Mouse (Mus musculus) retina, embryonic 14.5 days (tissue): ENCODE measurements at regions not wholly inside any gene's neighbourhood (a gene's known extent, or its start where the extent isn't known, plus 50 kb on each side); places are given as distances from the start of the nearest gene placed in this dataset.
"Not testable (repeated sequence)": the region's sequence is repeated elsewhere in the genome, so short reads cannot be mapped to it uniquely, and the experiment has no call there.

Experiments
- DNase-seq: peaks from one replicate; pipeline ENCODE4 v3.0.0-alpha.2; 2015; ENCODE audit warnings: low spot score

GRCm38 (mm10) chr10:43672490-43672889, 94.4 kb downstream of the Cd24a start:
- DNase-seq, result no peak

- DNase-seq, result no peak
Observed at GRCm38 (mm10) chr10:43674749-43675148, 96.7 kb downstream of the Cd24a start.

GRCm38 (mm10) chr10:43675495-43675894, 97.4 kb downstream of the Cd24a start:
- not testable (repeated sequence) for DNase-seq

- no peak for DNase-seq
Observed at GRCm38 (mm10) chr10:43676289-43676688, 98.2 kb downstream of the Cd24a start.

- DNase-seq, result no peak
Observed at GRCm38 (mm10) chr10:43684247-43685033, 106.4 kb downstream of the Cd24a start.

DNA sequence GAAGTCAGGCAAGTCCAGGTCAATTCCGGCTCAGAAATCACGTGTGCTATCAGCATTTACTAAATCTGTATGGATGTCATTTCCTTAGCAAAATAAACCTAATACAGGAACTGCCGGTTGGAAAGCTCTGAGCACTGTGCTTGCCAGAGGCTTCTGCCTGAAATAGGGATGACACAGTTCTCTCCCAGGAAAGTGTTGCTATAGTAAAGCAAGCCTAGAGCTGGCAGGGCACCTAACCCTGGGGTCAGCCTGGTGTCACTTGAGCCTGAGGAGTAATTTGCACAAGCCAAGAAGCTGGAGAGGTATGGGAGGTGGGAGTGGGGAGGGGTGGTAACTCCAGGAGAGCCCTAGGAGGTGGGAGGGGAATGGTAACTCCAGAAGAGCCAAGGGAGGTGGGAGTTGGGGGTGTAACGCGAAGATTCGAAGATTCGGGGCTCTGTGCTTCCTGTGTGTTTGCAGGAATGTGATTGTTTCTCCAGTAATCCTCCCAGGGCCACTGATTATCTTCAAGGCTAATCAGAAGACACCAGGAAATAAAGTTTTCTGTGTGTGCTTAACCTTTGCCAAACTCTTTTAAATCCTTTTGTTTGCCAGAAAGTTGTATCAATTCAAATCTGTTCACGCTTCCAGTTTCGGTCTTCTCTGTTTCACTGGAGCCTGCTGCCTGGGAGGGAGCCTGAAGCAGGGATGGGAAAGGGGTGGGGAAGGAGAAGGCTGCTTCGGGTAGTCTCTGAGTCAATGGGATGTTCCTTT, 111.3 kb downstream of the Cd24a start:
- no peak for DNase-seq

- no peak for DNase-seq
Observed at GRCm38 (mm10) chr10:43689914-43690316, 111.8 kb downstream of the Cd24a start.

DNA sequence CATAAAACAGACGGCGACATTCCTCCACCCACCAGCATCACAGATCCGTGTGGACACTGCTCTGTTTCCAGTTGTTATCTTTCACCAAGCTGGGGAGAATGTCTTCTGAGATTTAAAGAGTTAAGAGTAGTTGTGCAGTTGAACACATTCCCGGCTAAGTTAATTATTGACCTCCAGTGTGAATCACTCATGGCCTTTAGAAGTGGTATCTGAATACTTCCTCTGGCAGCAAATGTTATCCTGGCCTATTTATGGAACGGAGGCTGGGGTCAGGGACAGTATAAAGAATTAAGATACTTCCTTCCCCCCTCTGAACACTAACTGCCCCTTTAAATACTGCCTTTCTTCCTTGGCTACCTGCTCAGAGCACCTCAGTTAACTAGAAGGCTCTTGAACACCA, 115.9 kb downstream of the Cd24a start:
- DNase-seq, result no peak

DNA sequence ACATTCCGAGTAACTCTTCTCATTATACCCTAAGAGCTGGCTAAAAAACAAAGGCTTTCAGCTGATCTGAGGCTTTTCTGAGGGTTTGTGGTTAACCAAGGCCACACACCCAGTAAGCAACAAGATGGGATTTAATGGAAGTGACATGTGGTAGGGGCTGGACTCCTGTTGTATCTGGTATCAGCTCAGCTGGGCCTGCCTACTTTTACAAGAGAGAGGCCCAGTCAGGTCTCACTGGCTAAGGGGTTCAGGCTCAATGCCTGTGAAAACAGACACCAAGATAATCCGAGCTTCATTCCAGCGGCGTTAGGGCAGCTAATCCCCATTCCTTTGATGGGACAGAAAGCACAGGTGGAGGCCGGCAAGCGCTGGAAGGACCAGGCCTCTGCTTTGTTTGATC, 116.4 kb downstream of the Cd24a start:
- DNase-seq, result no peak

DNA sequence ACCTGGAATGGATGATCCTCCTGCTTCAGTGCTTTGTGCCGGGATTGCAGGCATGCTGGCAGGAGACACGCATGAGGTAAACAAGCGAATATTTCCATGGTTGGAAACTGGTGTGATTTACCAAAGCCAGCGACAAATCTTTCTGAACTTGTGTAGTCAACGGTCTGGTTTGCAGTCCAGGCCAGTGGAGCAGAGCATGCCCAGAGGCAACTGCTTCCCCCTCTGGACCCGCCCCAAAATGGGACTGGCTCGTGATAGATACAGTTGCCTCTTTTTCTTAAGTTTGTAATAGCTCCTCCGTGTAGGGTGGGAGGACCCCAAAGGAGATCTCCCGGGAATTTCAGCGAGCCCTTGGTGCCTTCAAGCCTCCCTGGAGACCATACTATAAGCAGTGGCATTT, 117.4 kb downstream of the Cd24a start:
- DNase-seq, result no peak

DNA sequence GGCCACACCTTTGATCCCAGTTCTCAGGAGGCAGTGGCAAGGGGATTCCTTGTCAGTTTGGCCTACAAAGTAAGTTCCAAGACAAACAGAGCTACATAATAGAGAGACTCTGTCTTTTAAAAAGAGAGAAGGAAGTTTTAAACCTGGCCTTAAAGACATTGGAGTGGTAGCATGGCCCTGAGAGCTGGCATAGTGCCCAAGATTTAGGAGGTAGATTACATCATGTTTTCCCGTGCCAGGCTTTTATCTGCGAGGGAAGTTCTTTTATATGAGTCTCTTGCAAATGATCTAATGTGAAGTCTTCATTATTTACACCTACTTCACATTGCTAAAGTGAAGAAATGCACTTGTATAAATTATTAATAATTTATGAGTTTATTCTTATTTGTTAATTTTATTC, 119.8 kb downstream of the Cd24a start:
- no peak for DNase-seq

DNA sequence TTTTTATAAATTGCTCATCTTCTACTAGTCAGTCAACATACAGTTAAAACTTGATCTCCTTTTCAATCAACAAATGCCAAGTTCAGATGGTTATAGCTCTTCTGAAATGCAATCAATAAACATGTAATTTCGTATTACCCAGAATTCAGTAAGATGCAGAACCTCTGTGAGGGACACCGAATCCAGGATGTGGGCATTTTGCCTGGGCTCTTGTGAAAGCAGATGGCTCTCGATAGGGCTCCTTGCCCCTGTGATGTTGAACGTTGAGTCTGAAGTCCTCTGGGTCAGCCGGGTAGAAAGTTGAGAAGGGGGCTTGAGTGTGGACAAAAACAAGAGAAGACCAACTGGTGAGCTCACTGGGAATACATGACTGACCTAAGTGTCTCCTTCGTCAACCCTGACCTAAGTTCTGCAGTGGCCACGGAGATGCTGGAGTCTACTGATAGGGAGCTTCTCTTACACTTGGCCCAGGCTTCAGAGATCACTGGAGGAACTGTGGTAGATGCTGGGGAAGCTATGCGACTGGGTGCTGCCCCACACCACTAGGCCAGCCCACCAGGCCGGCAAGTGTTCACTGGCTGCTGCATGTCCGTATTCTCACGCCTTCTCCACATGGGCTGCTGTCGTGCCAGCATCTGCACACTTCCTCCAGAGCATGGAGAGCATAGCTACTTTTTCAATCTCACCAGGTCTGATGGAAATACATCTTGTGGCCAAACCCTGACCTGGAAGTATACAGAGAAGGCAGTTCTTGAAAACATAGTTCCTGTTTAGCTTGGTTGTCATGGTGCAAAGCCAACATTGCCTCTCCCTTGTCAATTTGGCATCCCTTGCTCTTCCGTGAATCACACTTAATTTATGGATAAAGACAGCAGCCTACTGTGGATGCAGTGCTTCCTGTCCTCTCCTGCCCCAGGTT, 122.5 kb downstream of the Cd24a start:
- DNase-seq, result no peak

- DNase-seq, result no peak
Observed at GRCm38 (mm10) chr10:43702895-43703294, 124.8 kb downstream of the Cd24a start.

DNA sequence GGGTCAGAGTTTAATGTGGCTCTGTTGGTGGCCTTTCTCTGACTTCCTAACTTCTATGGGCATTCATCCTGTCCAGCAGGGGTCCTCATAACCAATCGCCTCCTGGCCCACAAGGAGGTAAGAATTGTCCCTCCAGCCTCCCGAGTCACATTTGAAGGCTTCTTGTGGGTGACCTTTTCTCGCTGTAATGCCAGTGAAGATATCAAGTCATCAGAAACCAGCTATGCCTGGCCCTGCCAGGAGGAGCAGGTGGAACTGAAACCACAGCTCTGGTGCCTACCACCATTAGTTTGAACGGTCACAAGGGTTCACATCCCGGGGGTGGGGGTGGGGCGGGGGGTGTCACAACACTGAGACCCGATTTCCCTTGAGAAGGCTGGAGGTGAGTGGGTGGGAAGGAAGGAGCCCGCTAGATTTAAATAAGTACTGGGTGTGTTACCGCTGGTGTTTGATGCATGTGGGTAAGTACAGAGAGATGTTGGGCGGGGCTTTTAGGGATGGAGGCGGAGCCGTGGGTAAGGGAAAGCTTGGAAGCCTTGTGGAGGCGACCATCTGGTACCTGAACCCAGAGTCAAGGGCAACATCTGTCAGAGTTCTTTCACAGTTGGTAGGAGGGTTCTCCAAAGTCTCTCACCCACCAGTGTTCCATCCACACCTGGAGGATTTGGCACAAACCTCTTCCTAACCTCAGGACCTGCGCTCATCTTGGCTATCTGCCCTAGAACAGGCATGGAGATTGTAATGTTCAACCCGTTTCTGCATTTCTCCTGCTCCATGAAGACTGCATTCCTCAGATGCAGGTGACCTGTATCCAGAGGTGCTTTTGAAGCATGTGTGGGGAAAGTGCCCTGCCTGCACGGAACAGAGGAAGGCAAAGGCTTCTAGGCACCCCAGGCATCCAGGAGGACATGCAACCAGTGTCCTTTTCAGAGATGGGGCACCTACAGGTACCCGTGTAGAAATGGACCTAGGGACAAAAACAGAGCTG, 128.2 kb downstream of the Cd24a start:
- DNase-seq, result no peak

- DNase-seq, result no peak
Observed at GRCm38 (mm10) chr10:43707011-43707410, 128.9 kb downstream of the Cd24a start.

DNA sequence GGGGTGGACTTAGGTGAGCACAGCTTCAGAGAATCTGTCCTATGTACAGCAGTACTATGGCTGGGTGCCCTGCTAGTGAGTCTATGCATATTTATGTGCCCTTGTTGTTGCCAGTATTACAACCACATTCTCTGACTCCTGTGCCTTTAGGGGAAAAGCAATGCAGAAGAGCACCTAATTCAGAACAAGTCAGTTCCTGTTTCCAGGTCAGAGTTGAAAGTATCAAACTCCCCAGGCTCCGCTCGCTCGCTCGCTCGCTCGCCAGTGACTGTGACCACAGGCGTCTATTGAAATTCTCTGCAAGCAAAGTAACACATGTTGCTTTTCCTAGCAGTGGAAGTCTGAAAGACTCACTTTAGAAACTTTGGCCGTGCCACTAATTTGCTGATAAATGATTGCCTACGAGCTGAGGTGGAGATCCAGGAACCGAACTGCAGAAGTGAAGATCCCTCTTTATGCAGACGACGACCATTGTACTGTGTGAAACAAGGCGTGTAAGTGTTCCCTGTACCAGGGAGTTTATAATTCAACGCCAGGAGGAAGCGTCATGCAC, 129.8 kb downstream of the Cd24a start:
- DNase-seq, result no peak

- no peak for DNase-seq
Observed at GRCm38 (mm10) chr10:43709278-43710033, 131.4 kb downstream of the Cd24a start.

DNA sequence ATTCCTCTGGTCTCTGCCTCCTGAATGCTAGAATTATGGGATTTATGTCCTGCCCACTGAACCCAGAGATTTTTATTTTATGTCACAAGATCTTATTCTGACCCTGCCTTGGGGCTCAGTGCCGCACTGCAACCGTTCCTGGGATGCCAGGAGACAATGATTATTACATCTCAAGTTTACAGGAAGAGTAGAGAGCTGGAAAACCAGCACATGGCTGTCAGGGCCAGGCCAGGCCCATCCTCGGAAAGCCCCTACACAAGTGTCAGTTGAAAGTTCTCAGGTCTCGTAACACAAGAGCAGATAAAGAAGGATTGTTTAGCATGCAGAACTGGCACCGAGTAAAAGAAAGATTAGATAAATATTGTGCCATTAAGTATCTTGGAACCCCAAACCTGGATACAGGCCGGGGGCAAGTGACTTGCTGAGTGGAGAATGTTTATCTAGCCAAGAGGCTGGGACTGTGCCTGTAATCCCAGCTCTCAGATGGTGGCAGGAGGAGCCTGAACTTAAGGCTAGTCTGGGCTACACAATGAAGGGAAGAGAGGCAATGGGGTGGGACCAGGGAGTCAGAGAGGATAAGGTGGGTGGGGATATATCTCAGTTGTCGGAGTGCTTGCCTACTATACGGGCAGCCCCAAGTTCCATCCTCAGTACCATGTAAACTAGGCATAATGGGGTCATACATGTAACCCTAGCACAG, 132.3 kb downstream of the Cd24a start:
- no peak for DNase-seq

DNA sequence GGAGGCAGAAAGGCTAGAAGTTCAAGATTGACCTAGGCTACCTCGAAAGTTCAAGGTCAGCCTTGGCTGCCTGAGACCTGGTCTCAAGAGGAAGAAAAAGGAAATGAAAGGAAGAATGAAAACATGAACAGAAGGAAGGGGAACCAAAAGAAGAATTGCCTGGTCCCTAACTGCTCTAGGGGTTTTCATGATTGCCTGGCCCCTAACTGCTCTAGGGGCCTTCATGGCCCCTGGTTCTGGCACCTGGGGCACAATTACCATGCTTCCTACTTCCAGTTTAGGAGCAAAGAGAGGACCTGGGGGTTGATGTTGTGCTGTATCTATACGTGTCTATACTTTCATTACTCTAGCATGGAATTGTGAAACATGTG, 132.8 kb downstream of the Cd24a start:
- no peak for DNase-seq

DNA sequence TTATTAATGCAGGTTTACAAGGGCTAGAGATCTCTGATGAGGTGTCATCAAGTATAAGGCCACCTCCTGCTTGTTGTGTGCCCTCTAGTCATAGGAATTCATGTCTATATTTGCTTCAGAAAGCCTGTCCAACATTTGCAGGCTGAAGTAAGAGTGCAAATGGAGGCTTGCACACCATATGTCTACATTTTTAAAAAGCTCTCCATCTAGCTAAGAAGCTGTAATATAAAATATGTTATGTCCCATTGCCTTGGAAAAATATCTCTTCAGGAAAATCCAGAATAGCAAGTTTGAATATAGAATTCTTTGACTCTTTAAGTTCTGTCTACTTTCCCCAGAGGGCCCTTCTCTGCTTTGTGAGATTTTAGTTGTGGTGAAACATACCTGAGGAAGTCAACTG, 134.6 kb downstream of the Cd24a start:
- no peak for DNase-seq
